In the genomic region with DNA sequence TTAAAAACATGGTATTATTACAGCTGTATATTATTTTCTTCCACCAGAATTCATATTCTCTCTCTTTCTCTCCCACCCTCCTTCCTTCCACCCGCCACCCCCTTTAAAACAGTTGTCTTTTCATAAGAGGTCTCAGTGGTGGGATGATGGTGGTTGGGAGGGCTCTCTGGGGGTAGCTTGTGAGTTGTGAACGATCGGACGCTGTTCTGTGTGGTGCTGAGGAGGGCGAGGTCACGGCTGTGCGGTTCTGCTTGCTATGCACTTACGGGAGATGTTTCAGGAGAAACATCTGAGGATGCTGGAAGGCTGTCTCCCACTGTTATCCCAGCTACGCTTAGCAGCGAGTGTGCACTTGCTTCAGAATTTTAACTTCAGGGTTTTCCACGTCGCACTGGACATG, we compare ENCODE assay signal across 8 mouse cellular contexts.
DNase-seq lines count a peak whose midpoint lies in the region; ATAC-seq and TF ChIP-seq lines count a peak whose summit lies in the region.

No protein-coding gene starts in this region.

- H3K9me3 ChIP-seq in neural tube, embryonic 12.5 days, result no peaks in the 10 kb centered on the region
- H3K9me3 ChIP-seq in limb, embryonic 12.5 days, result no peaks in the 10 kb centered on the region

- TF ChIP-seq CTCF in gastrocnemius, adult 2 months (IDR thresholded peaks at IDR 0.05), result no peak

- intact Hi-C loops in gastrocnemius, adult 2 months (cut with DNase I), result no loop called here

- H3K9ac ChIP-seq in neural tube, embryonic 12.5 days, result peak overlapping the region; percentile 44; the same call in 1 of the 2 replicates
- H3K9ac ChIP-seq in limb, embryonic 12.5 days (replicated peaks), result peak overlapping the region; percentile 54

- H3K27me3 ChIP-seq in neural tube, embryonic 12.5 days (replicated peaks), result no peaks in the 10 kb centered on the region
- H3K27me3 ChIP-seq in limb, embryonic 12.5 days, result no peaks in the 10 kb centered on the region

- H3K36me3 ChIP-seq in neural tube, embryonic 12.5 days, result no peaks in the 10 kb centered on the region
- no peaks in the 10 kb centered on the region for H3K36me3 ChIP-seq in limb, embryonic 12.5 days

- ATAC-seq in neural tube, embryonic 12.5 days (ENCODE audit: low FRiP score, low read depth), result no peak
- ATAC-seq in limb, embryonic 12.5 days (ENCODE audit: insufficient number of reproducible peaks, insufficient read depth, low FRiP score, low TSS enrichment, low read depth), result 0 out of 2 replicates have a peak, but pooled peaks have one; percentile 28

- H3K4me3 ChIP-seq in gastrocnemius, adult 2 months, result peak overlapping the region; percentile 75
- peak overlapping the region; percentile 20; the same call in 1 of the 2 replicates for H3K4me3 ChIP-seq in neural tube, embryonic 12.5 days
- H3K4me3 ChIP-seq in limb, embryonic 12.5 days (replicated peaks), result peak overlapping the region; percentile 41

- no peak for DNase-seq in gastrocnemius, adult 2 months
- no peak for DNase-seq in gastrocnemius, postnatal 10 days
- no peak for DNase-seq in neural tube, embryonic 10.5 days (ENCODE audit: extremely low spot score, low spot score)
- DNase-seq in adrenal gland, postnatal 4 days (ENCODE audit: low spot score in 2 of 2), result no peak
- no peak for DNase-seq in MN1 (ENCODE audit: low spot score)
- no peak for DNase-seq in ovary, postnatal 36 days (ENCODE audit: low spot score)

- H3K27ac ChIP-seq in gastrocnemius, adult 2 months, result peak overlapping the region; percentile 86
- no peak overlapping the region for H3K27ac ChIP-seq in neural tube, embryonic 12.5 days
- peak overlapping the region; percentile 95 for H3K27ac ChIP-seq in limb, embryonic 12.5 days

- H3K4me2 ChIP-seq in neural tube, embryonic 12.5 days (replicated peaks), result peak overlapping the region; percentile 56
- H3K4me2 ChIP-seq in limb, embryonic 12.5 days, result peak overlapping the region; percentile 60

- 55% methylated on average over 12 of the region's 12 CpGs for WGBS in neural tube, embryonic 12.5 days
- 40% methylated on average over 12 of the region's 12 CpGs for WGBS in limb, embryonic 12.5 days

- peaks cover 27% of the 10 kb centered on the region for H3K4me1 ChIP-seq in neural tube, embryonic 12.5 days
- H3K4me1 ChIP-seq in limb, embryonic 12.5 days (replicated peaks), result peaks cover 75% of the 10 kb centered on the region

Comparison
In these comparisons a context has a peak if more than half of its experiments do, and no peak if none do; other contexts are left out.
1. H3K4me3 ChIP-seq: peak in every context shown above with its lines; median percentile 75 in gastrocnemius, adult 2 months; 41 in limb, embryonic 12.5 days; 20 in neural tube, embryonic 12.5 days.